Mouse (Mus musculus) CH12.LX (cell line): ENCODE measurements around the gene Creb3l2.

Experiments
- CHD2 ChIP-seq: IDR thresholded peaks from 2 replicates; pipeline ENCODE4 v1.6.1; 2011; ENCODE audit warnings: low read length, improper control_type of control experiment
- CTCF ChIP-seq, 2 experiments: IDR thresholded peaks in 1 of 2; conservative IDR thresholded peaks in 1 of 2; 2 replicates each; pipeline ENCODE4 v1.5.1; 2011 to 2012; ENCODE audit warnings: low read depth in 2 of 2, low read length in 2 of 2, improper control_type of control experiment in 1 of 2, inconsistent platforms in 1 of 2, mild to moderate bottlenecking in 1 of 2, moderate library complexity in 1 of 2
- E2F4 ChIP-seq: IDR thresholded peaks from 2 replicates; pipeline ENCODE4 v1.6.1; 2011; ENCODE audit warnings: low read depth, low read length, improper control_type of control experiment; ENCODE audit not compliant: insufficient replicate concordance
- ELF1 ChIP-seq: IDR thresholded peaks from 2 replicates; pipeline ENCODE4 v1.6.1; 2014; ENCODE audit warnings: low read depth, mild to moderate bottlenecking, inconsistent platforms, low read length, improper control_type of control experiment
- EP300 ChIP-seq: IDR thresholded peaks from 2 replicates; pipeline ENCODE4 v1.6.1; 2011; ENCODE audit warnings: low read length, improper control_type of control experiment
- IRF4 ChIP-seq: IDR thresholded peaks from 2 replicates; pipeline ENCODE4 v1.6.1; 2014; ENCODE audit warnings: low read depth, mild to moderate bottlenecking, inconsistent platforms, low read length, improper control_type of control experiment
- KAT2A ChIP-seq: IDR thresholded peaks from 2 replicates; pipeline ENCODE4 v1.6.1; 2012; ENCODE audit warnings: low read length, improper control_type of control experiment, inconsistent platforms; ENCODE audit not compliant: insufficient replicate concordance
- MAFK ChIP-seq: IDR thresholded peaks from 2 replicates; pipeline ENCODE4 v1.6.1; 2011; ENCODE audit warnings: low read length, improper control_type of control experiment; ENCODE audit not compliant: insufficient replicate concordance
- POLR2A ChIP-seq: IDR thresholded peaks from 2 replicates; pipeline ENCODE4 v1.6.1; 2011; ENCODE audit warnings: low read depth, mild to moderate bottlenecking, improper control_type of control experiment, low read length
- SIN3A ChIP-seq: IDR thresholded peaks from 2 replicates; pipeline ENCODE4 v1.6.1; 2012; ENCODE audit warnings: low read length, improper control_type of control experiment, inconsistent platforms
- TBP ChIP-seq: conservative IDR thresholded peaks from 2 replicates; pipeline ENCODE4 v1.6.1; 2011; ENCODE audit warnings: low read depth, low read length, improper control_type of control experiment
- TCF12 ChIP-seq: IDR thresholded peaks from 2 replicates; pipeline ENCODE4 v1.6.1; 2014; ENCODE audit warnings: low read depth, mild to moderate bottlenecking, inconsistent platforms, low read length, improper control_type of control experiment
- UBTF ChIP-seq: IDR thresholded peaks from 2 replicates; pipeline ENCODE4 v1.6.1; 2012; ENCODE audit warnings: low read depth, mild to moderate bottlenecking, inconsistent platforms, low read length, improper control_type of control experiment, moderate library complexity

GRCm38 (mm10) chr6:37299562-37300390 lies 142.2 kb downstream of the Creb3l2 start, which contains the start of gene Dgki:
- TF ChIP-seq POLR2A (no peak), ELF1 (no peak; the same call in 1 of the 2 replicates), E2F4 (no peak), CTCF (conservative IDR thresholded peaks at IDR 0.05 in 1 of 2, IDR thresholded peaks at IDR 0.05 in 1 of 2; ENCODE audit: low read depth in 2 of 2, low read length in 2 of 2) (no peak), IRF4 (no peak), EP300 (no peak), TCF12 (0 out of 2 replicates have a peak, but pooled peaks have one; percentile 31), SIN3A (no peak), MAFK (no peak), UBTF (peak; percentile 80; the same call in 1 of the 2 replicates), CHD2 (no peak), KAT2A (no peak), TBP (no peak)
